Mouse (Mus musculus) midbrain, embryonic 14.5 days (tissue): ENCODE data around the gene Vav1. TPM values are rescaled to one million over a fixed set of nuclear protein-coding genes. Genes with fewer than 3 reads are reported as not detected.
"Not testable (repeated sequence)": the region's sequence is repeated elsewhere in the genome, so short reads cannot be mapped to it uniquely, and the experiment has no call there.

Experiments
- ATAC-seq: fragments of 200-750 bp; cut with Nextera tagmentation; 2 replicates; pipeline ENCODE4 v1.8.0; 2017; ENCODE audit warnings: moderate number of reproducible peaks, moderate library complexity; ENCODE audit not compliant: low FRiP score, low TSS enrichment
- DNase-seq: peaks from one replicate; pipeline ENCODE4 v3.0.0-alpha.2; 2015
- H3K27ac ChIP-seq: fragments of 300-500 bp; sonication (generic); replicated peaks from 2 replicates; pipeline ENCODE4 v1.5.1; 2014; ENCODE audit warnings: mild to moderate bottlenecking, low read depth, low read length, moderate library complexity
- H3K27me3 ChIP-seq: fragments of 300-500 bp; sonication (generic); 2 replicates; pipeline ENCODE4 v1.6.1; 2014; ENCODE audit warnings: low read length, control low read depth, mixed read lengths; ENCODE audit not compliant: control insufficient read depth, insufficient read depth
- H3K36me3 ChIP-seq: fragments of 300-500 bp; sonication (generic); 2 replicates; pipeline ENCODE4 v1.6.1; 2014; ENCODE audit warnings: low read length, control low read depth; ENCODE audit not compliant: control insufficient read depth, insufficient read depth
- H3K4me1 ChIP-seq: fragments of 300-500 bp; sonication (generic); 2 replicates; pipeline ENCODE4 v1.6.1; 2014; ENCODE audit warnings: mild to moderate bottlenecking, antibody characterized with exemption, low read length, control low read depth; ENCODE audit not compliant: control insufficient read depth, insufficient read depth
- H3K4me2 ChIP-seq: fragments of 300-500 bp; sonication (generic); 2 replicates; pipeline ENCODE4 v1.6.1; 2014; ENCODE audit warnings: mild to moderate bottlenecking, low read length, moderate library complexity
- H3K4me3 ChIP-seq: fragments of 300-500 bp; sonication (generic); replicated peaks from 2 replicates; pipeline ENCODE4 v1.5.1; 2014; ENCODE audit warnings: low read depth, low read length
- H3K9ac ChIP-seq: fragments of 300-500 bp; sonication (generic); replicated peaks from 2 replicates; pipeline ENCODE4 v1.6.1; 2014; ENCODE audit warnings: mild to moderate bottlenecking, low read length, moderate library complexity
- H3K9me3 ChIP-seq: fragments of 300-500 bp; sonication (generic); 2 replicates; pipeline ENCODE4 v1.6.1; 2016; ENCODE audit warnings: low read length, control low read depth, mixed read lengths; ENCODE audit not compliant: control insufficient read depth
- WGBS: fragments of 180-500 bp; shearing (Covaris S2); extraction: QIAGEN DNeasy Blood & Tissue Kit; methylation state at CpG from one replicate; pipeline ENCODE4 v1.1.7; 2014; 5-methylcytosine and 5-hydroxymethylcytosine counted together
- polyA plus RNA-seq: library from polyadenylated mRNA; unstranded; fragments of >200 nt; fragmentation: Nextera tagmentation; extraction: Ambion mirVana; gene quantifications from 2 replicates; pipeline ENCODE4 v1.2.1, GENCODE M21; 2014

Vav1 gene
- polyA plus RNA-seq, 1 experiment from 2014 or later, result 1.6 TPM

GRCm38 (mm10) chr17:57273846-57274245 lies 5.1 kb upstream of the Vav1 start:
- no peak for ATAC-seq
- WGBS, result 43% methylated on average over 7 of the region's 7 CpGs
- no peaks in the 10 kb centered on the region for H3K36me3 ChIP-seq
- no peaks in the 10 kb centered on the region for H3K9me3 ChIP-seq
- no peak overlapping the region for H3K4me2 ChIP-seq
- H3K9ac ChIP-seq, result no peak overlapping the region
- no peak for DNase-seq
- H3K27me3 ChIP-seq, result peaks cover 24% of the 10 kb centered on the region; the same call in 1 of the 2 replicates
- no peak overlapping the region for H3K4me3 ChIP-seq
- peaks cover 10% of the 10 kb centered on the region; the same call in 1 of the 2 replicates for H3K4me1 ChIP-seq
- H3K27ac ChIP-seq, result no peak overlapping the region

- Histone ChIP-seq H3K9ac (no peak overlapping the region), H3K36me3 (no peaks in the 10 kb centered on the region), H3K4me2 (peak overlapping the region; percentile 67), H3K4me3 (peak overlapping the region; percentile 40), H3K27me3 (peaks cover 24% of the 10 kb centered on the region; the same call in 1 of the 2 replicates), H3K9me3 (no peaks in the 10 kb centered on the region), H3K4me1 (peaks cover 10% of the 10 kb centered on the region; the same call in 1 of the 2 replicates), H3K27ac (no peak overlapping the region)
- WGBS, result 6% methylated on average over 15 of the region's 15 CpGs
- DNase-seq (peak; percentile 38), ATAC-seq (no peak)
These were observed 4.2 kb upstream of the Vav1 start for GRCm38 (mm10) chr17:57274686-57275085.

- Histone ChIP-seq H3K4me1 (peaks cover 10% of the 10 kb centered on the region; the same call in 1 of the 2 replicates), H3K36me3 (no peaks in the 10 kb centered on the region), H3K9ac (peak overlapping the region; percentile 31; the same call in 1 of the 2 replicates), H3K27me3 (peaks cover 24% of the 10 kb centered on the region; the same call in 1 of the 2 replicates), H3K4me2 (peak overlapping the region; percentile 67), H3K4me3 (peak overlapping the region; percentile 40), H3K27ac (no peak overlapping the region), H3K9me3 (no peaks in the 10 kb centered on the region)
- ATAC-seq, result peak; percentile 69; the same call in 1 of the 2 replicates
- 1% methylated on average over 53 of the region's 53 CpGs for WGBS
- DNase-seq, result peak; percentile 74
These were observed 3.5 kb upstream of the Vav1 start for GRCm38 (mm10) chr17:57275111-57275996.

GRCm38 (mm10) chr17:57275997-57276351 lies 2.9 kb upstream of the Vav1 start:
- no peak for ATAC-seq

GRCm38 (mm10) chr17:57276634-57277121 lies 2.2 kb upstream of the Vav1 start:
- no peaks in the 10 kb centered on the region for H3K9me3 ChIP-seq
- peak overlapping the region; percentile 44; the same call in 1 of the 2 replicates for H3K9ac ChIP-seq
- H3K4me2 ChIP-seq, result peak overlapping the region; percentile 67
- peaks cover 24% of the 10 kb centered on the region; the same call in 1 of the 2 replicates for H3K27me3 ChIP-seq
- no peak overlapping the region; the same call in 1 of the 2 replicates for H3K27ac ChIP-seq
- under 1% methylated on average over 20 of the region's 20 CpGs for WGBS
- DNase-seq (peak; percentile 91), ATAC-seq (peak; percentile 58; the same call in 1 of the 2 replicates)
- peak overlapping the region; percentile 40 for H3K4me3 ChIP-seq
- no peaks in the 10 kb centered on the region for H3K36me3 ChIP-seq
- peaks cover 10% of the 10 kb centered on the region; the same call in 1 of the 2 replicates for H3K4me1 ChIP-seq

More at GRCm38 (mm10) chr17:57275997-57276351, 2.9 kb upstream of the Vav1 start:
- Histone ChIP-seq H3K4me2 (peak overlapping the region; percentile 67), H3K9ac (0 out of 2 replicates have a peak overlapping the region, but pooled peaks have one; percentile 31), H3K9me3 (no peaks in the 10 kb centered on the region), H3K4me3 (peak overlapping the region; percentile 40), H3K4me1 (peaks cover 10% of the 10 kb centered on the region; the same call in 1 of the 2 replicates), H3K36me3 (no peaks in the 10 kb centered on the region), H3K27me3 (peaks cover 24% of the 10 kb centered on the region; the same call in 1 of the 2 replicates), H3K27ac (no peak overlapping the region)
- WGBS, result 6% methylated on average over 13 of the region's 13 CpGs
- peak; percentile 48 for DNase-seq

- ATAC-seq, H3K27ac ChIP-seq, H3K4me3 ChIP-seq, H3K4me2 ChIP-seq, H3K9ac ChIP-seq, H3K9me3 ChIP-seq, DNase-seq, H3K36me3 ChIP-seq, H3K4me1 ChIP-seq: not testable (repeated sequence)
- peaks cover 24% of the 10 kb centered on the region; the same call in 1 of the 2 replicates for H3K27me3 ChIP-seq
- 85% methylated on average over 4 of the region's 5 CpGs for WGBS
These were observed 1.2 kb upstream of the Vav1 start for GRCm38 (mm10) chr17:57277598-57278261.

- no peaks in the 10 kb centered on the region for H3K9me3 ChIP-seq
- H3K9ac ChIP-seq, result no peak overlapping the region
- no peak overlapping the region for H3K4me3 ChIP-seq
- H3K4me2 ChIP-seq, result no peak overlapping the region
- H3K27me3 ChIP-seq, result peaks cover 24% of the 10 kb centered on the region; the same call in 1 of the 2 replicates
- H3K4me1 ChIP-seq, result peaks cover 10% of the 10 kb centered on the region; the same call in 1 of the 2 replicates
- H3K36me3 ChIP-seq, result no peaks in the 10 kb centered on the region
- no peak overlapping the region for H3K27ac ChIP-seq
- ATAC-seq (no peak), DNase-seq (no peak)
- WGBS, result 94% methylated on average over 2 of the region's 2 CpGs
These were observed 363 bp upstream of the Vav1 start for GRCm38 (mm10) chr17:57278537-57278936.

- H3K27me3 ChIP-seq, result peaks cover 15% of the 10 kb centered on the region; the same call in 1 of the 2 replicates
- H3K4me3 ChIP-seq, result no peak overlapping the region
- WGBS, result 56% methylated on average over 9 of the region's 9 CpGs
- no peak overlapping the region for H3K4me2 ChIP-seq
- peaks cover 10% of the 10 kb centered on the region; the same call in 1 of the 2 replicates for H3K4me1 ChIP-seq
- no peak overlapping the region for H3K9ac ChIP-seq
- no peak overlapping the region for H3K27ac ChIP-seq
- H3K36me3 ChIP-seq, result no peaks in the 10 kb centered on the region
- H3K9me3 ChIP-seq, result no peaks in the 10 kb centered on the region
- DNase-seq (no peak), ATAC-seq (no peak)
These were observed 808 bp downstream of the Vav1 start for GRCm38 (mm10) chr17:57279591-57280224.
